Mouse (Mus musculus) lung, embryonic 15.5 days (tissue): Measurements from ENCODE around the gene Dcaf10. TPM values are rescaled to one million over a fixed set of nuclear protein-coding genes. Genes with fewer than 3 reads are reported as not detected.
"Not testable (repeated sequence)": the region's sequence is repeated elsewhere in the genome, so short reads cannot be mapped to it uniquely, and the experiment has no call there.

Experiments
- ATAC-seq: fragments of 200-750 bp; cut with Nextera tagmentation; 2 replicates; pipeline ENCODE4 v1.8.0; 2017; ENCODE audit warnings: moderate number of reproducible peaks, borderline replicate concordance; ENCODE audit not compliant: low FRiP score, low TSS enrichment; ENCODE audit errors: extremely low read depth
- H3K27ac ChIP-seq: fragments of 300-500 bp; sonication (generic); 2 replicates; pipeline ENCODE4 v1.5.1; 2015; ENCODE audit warnings: moderate library complexity, mild to moderate bottlenecking, inconsistent platforms
- H3K27me3 ChIP-seq: fragments of 300-500 bp; sonication (generic); 2 replicates; pipeline ENCODE4 v1.6.1; 2015; ENCODE audit warnings: inconsistent platforms
- H3K36me3 ChIP-seq: fragments of 300-500 bp; sonication (generic); 2 replicates; pipeline ENCODE4 v1.6.1; 2015; ENCODE audit warnings: inconsistent platforms
- H3K4me1 ChIP-seq: fragments of 300-500 bp; sonication (generic); 2 replicates; pipeline ENCODE4 v1.6.1; 2015; ENCODE audit warnings: inconsistent platforms
- H3K4me2 ChIP-seq: fragments of 300-500 bp; sonication (generic); 2 replicates; pipeline ENCODE4 v1.6.1; 2015; ENCODE audit warnings: inconsistent platforms, mild to moderate bottlenecking, moderate library complexity
- H3K4me3 ChIP-seq: fragments of 300-500 bp; sonication (generic); 2 replicates; pipeline ENCODE4 v1.5.1; 2015; ENCODE audit warnings: mild to moderate bottlenecking, inconsistent platforms
- H3K9ac ChIP-seq: fragments of 300-500 bp; sonication (generic); 2 replicates; pipeline ENCODE4 v1.6.1; 2015; ENCODE audit warnings: inconsistent platforms
- H3K9me3 ChIP-seq: fragments of 300-500 bp; sonication (generic); 2 replicates; pipeline ENCODE4 v1.6.1; 2016; ENCODE audit warnings: inconsistent platforms
- WGBS: fragments of 180-500 bp; shearing (Covaris S2); methylation state at CpG from one replicate; pipeline ENCODE4 v1.1.7; 2015; 5-methylcytosine and 5-hydroxymethylcytosine counted together
- polyA plus RNA-seq: library from polyadenylated mRNA; unstranded; fragments of >200 nt; fragmentation: Nextera tagmentation; extraction: Ambion mirVana; gene quantifications from 2 replicates; pipeline ENCODE4 v1.2.1, GENCODE M21; 2015

Gene Dcaf10
- polyA plus RNA-seq, 1 experiment from 2014 or later = 12.5 TPM

GRCm38 (mm10) chr4:45356653-45357052 is 14.8 kb downstream of the Dcaf10 start:
- H3K36me3 ChIP-seq = peaks cover 37% of the 10 kb centered on the region
- no peak overlapping the region for H3K9ac ChIP-seq
- H3K4me1 ChIP-seq = no peaks in the 10 kb centered on the region
- 89% methylated on average over 3 of the region's 3 CpGs for WGBS
- no peak overlapping the region for H3K4me3 ChIP-seq
- H3K4me2 ChIP-seq = no peak overlapping the region
- ATAC-seq = no peak
- no peaks in the 10 kb centered on the region for H3K9me3 ChIP-seq
- H3K27me3 ChIP-seq = no peaks in the 10 kb centered on the region
- H3K27ac ChIP-seq = no peak overlapping the region

- H3K27me3 ChIP-seq = no peaks in the 10 kb centered on the region
- peak overlapping the region; percentile 86 for H3K27ac ChIP-seq
- peaks cover 45% of the 10 kb centered on the region for H3K36me3 ChIP-seq
- no peak overlapping the region for H3K9ac ChIP-seq
- H3K4me2 ChIP-seq = no peak overlapping the region
- ATAC-seq = peak; percentile 72; the same call in 1 of the 2 replicates
- WGBS = 50% methylated on average over 3 of the region's 3 CpGs
- H3K9me3 ChIP-seq = no peaks in the 10 kb centered on the region
- H3K4me1 ChIP-seq = peaks cover 3% of the 10 kb centered on the region; the same call in 1 of the 2 replicates
- no peak overlapping the region for H3K4me3 ChIP-seq
These were observed 29.4 kb downstream of the Dcaf10 start for GRCm38 (mm10) chr4:45371261-45371660.

- ATAC-seq = no peak
- Histone ChIP-seq H3K9me3 (no peaks in the 10 kb centered on the region), H3K27ac (no peak overlapping the region), H3K4me2 (no peak overlapping the region), H3K4me3 (no peak overlapping the region), H3K4me1 (peaks cover 3% of the 10 kb centered on the region; the same call in 1 of the 2 replicates), H3K27me3 (no peaks in the 10 kb centered on the region), H3K36me3 (peaks cover 48% of the 10 kb centered on the region), H3K9ac (no peak overlapping the region)
- 54% methylated on average over 5 of the region's 5 CpGs for WGBS
These were observed 33.0 kb downstream of the Dcaf10 start for GRCm38 (mm10) chr4:45374879-45375278.

GRCm38 (mm10) chr4:45376573-45376972 is 34.7 kb downstream of the Dcaf10 start:
- no peak overlapping the region for H3K4me3 ChIP-seq
- 78% methylated on average over 4 of the region's 4 CpGs for WGBS
- H3K9me3 ChIP-seq = no peaks in the 10 kb centered on the region
- peaks cover 41% of the 10 kb centered on the region for H3K36me3 ChIP-seq
- H3K27ac ChIP-seq = no peak overlapping the region
- ATAC-seq = no peak
- H3K4me2 ChIP-seq = no peak overlapping the region
- peaks cover 2% of the 10 kb centered on the region; the same call in 1 of the 2 replicates for H3K4me1 ChIP-seq
- no peak overlapping the region for H3K9ac ChIP-seq
- no peaks in the 10 kb centered on the region for H3K27me3 ChIP-seq

- not testable (repeated sequence) for H3K9me3 ChIP-seq, H3K4me2 ChIP-seq, H3K4me3 ChIP-seq, ATAC-seq, H3K9ac ChIP-seq, H3K27me3 ChIP-seq, H3K4me1 ChIP-seq
- H3K36me3 ChIP-seq = peaks cover 11% of the 10 kb centered on the region
- 82% methylated on average over 10 of the region's 10 CpGs for WGBS
- peak overlapping the region; percentile 61; the same call in 1 of the 2 replicates for H3K27ac ChIP-seq
These were observed 39.1 kb downstream of the Dcaf10 start for GRCm38 (mm10) chr4:45380903-45381580.

GRCm38 (mm10) chr4:45382133-45382532 is 40.2 kb downstream of the Dcaf10 start:
- not testable (repeated sequence) for H3K4me1 ChIP-seq, H3K9ac ChIP-seq, H3K9me3 ChIP-seq, ATAC-seq, H3K36me3 ChIP-seq, H3K27me3 ChIP-seq, H3K4me3 ChIP-seq, H3K4me2 ChIP-seq
- 39% methylated on average over 2 of the region's 2 CpGs for WGBS
- H3K27ac ChIP-seq = peak overlapping the region; percentile 61

GRCm38 (mm10) chr4:45387296-45387695 is 45.4 kb downstream of the Dcaf10 start:
- H3K4me2 ChIP-seq, ATAC-seq, H3K9me3 ChIP-seq, H3K4me3 ChIP-seq, H3K9ac ChIP-seq, H3K27ac ChIP-seq, H3K36me3 ChIP-seq, H3K4me1 ChIP-seq, H3K27me3 ChIP-seq: not testable (repeated sequence)
- WGBS = 88% methylated on average over 5 of the region's 5 CpGs

- no peak overlapping the region for H3K4me3 ChIP-seq
- H3K27me3 ChIP-seq = no peaks in the 10 kb centered on the region
- ATAC-seq = no peak
- H3K36me3 ChIP-seq = peaks cover 7% of the 10 kb centered on the region
- H3K27ac ChIP-seq = no peak overlapping the region
- WGBS = 64% methylated on average over 4 of the region's 4 CpGs
- H3K4me1 ChIP-seq = 0 out of 2 replicates have a peak, but pooled peaks cover 4% of the 10 kb centered on the region
- no peak overlapping the region for H3K9ac ChIP-seq
- no peaks in the 10 kb centered on the region for H3K9me3 ChIP-seq
- no peak overlapping the region for H3K4me2 ChIP-seq
These were observed 50.2 kb downstream of the Dcaf10 start for GRCm38 (mm10) chr4:45392099-45392498.

GRCm38 (mm10) chr4:45392572-45392971 is 50.7 kb downstream of the Dcaf10 start:
- Histone ChIP-seq H3K4me3 (no peak overlapping the region), H3K36me3 (peaks cover 10% of the 10 kb centered on the region), H3K27ac (no peak overlapping the region), H3K27me3 (no peaks in the 10 kb centered on the region), H3K4me1 (0 out of 2 replicates have a peak, but pooled peaks cover 4% of the 10 kb centered on the region), H3K9me3 (no peaks in the 10 kb centered on the region), H3K9ac (no peak overlapping the region), H3K4me2 (no peak overlapping the region)
- WGBS = 45% methylated on average over 11 of the region's 11 CpGs
- no peak for ATAC-seq

- 0 out of 2 replicates have a peak, but pooled peaks cover 4% of the 10 kb centered on the region for H3K4me1 ChIP-seq
- H3K4me3 ChIP-seq = no peak overlapping the region
- H3K4me2 ChIP-seq = no peak overlapping the region
- H3K9me3 ChIP-seq = no peaks in the 10 kb centered on the region
- no peak overlapping the region for H3K9ac ChIP-seq
- H3K27ac ChIP-seq = no peak overlapping the region
- WGBS = 49% methylated on average over 8 of the region's 8 CpGs
- H3K27me3 ChIP-seq = no peaks in the 10 kb centered on the region
- no peak for ATAC-seq
- H3K36me3 ChIP-seq = peaks cover 14% of the 10 kb centered on the region
These were observed 51.1 kb downstream of the Dcaf10 start for GRCm38 (mm10) chr4:45392994-45393393.

GRCm38 (mm10) chr4:45393658-45394057 is 51.8 kb downstream of the Dcaf10 start:
- Histone ChIP-seq H3K4me2 (no peak overlapping the region), H3K36me3 (peaks cover 18% of the 10 kb centered on the region), H3K27me3 (no peaks in the 10 kb centered on the region), H3K27ac (no peak overlapping the region), H3K4me1 (0 out of 2 replicates have a peak, but pooled peaks cover 4% of the 10 kb centered on the region), H3K4me3 (no peak overlapping the region), H3K9ac (no peak overlapping the region), H3K9me3 (no peaks in the 10 kb centered on the region)
- no peak for ATAC-seq
- 73% methylated on average over 5 of the region's 5 CpGs for WGBS

GRCm38 (mm10) chr4:45396211-45396610 is 54.3 kb downstream of the Dcaf10 start:
- peaks cover 41% of the 10 kb centered on the region for H3K36me3 ChIP-seq
- 77% methylated on average over 6 of the region's 6 CpGs for WGBS
- not testable (repeated sequence) for H3K4me2 ChIP-seq, H3K4me1 ChIP-seq, H3K9ac ChIP-seq, H3K4me3 ChIP-seq, ATAC-seq, H3K27ac ChIP-seq, H3K27me3 ChIP-seq, H3K9me3 ChIP-seq
